Mouse (Mus musculus) CH12.LX (cell line): ENCODE results near the gene Epha3. TPM values are rescaled to one million over a fixed set of nuclear protein-coding genes. Genes with fewer than 3 reads are reported as not detected.

Source experiments
- DNase-seq: peaks from one replicate; pipeline ENCODE4 v3.0.0-alpha.2; 2013; ENCODE audit errors: extremely low read depth
- H3K27ac ChIP-seq: 2 replicates; pipeline ENCODE4 v1.5.1; 2012; ENCODE audit warnings: low read depth, mild to moderate bottlenecking, control low read depth, moderate library complexity; ENCODE audit not compliant: insufficient read depth
- H3K27me3 ChIP-seq: replicated peaks from 2 replicates; pipeline ENCODE3; 2012; ENCODE audit warnings: inconsistent platforms
- H3K36me3 ChIP-seq, 2 experiments: replicated peaks in 1 of 2; 2 replicates each; pipeline versions ENCODE3 to v1.6.1; 2012; ENCODE audit warnings: inconsistent platforms in 1 of 2, low read length in 1 of 2, mild to moderate bottlenecking in 1 of 2, mixed read lengths in 1 of 2, moderate library complexity in 1 of 2; ENCODE audit not compliant: control insufficient read depth in 1 of 2, insufficient read depth in 1 of 2
- H3K4me1 ChIP-seq, 2 experiments: 2 replicates each; pipeline ENCODE4 v1.6.1; 2012; ENCODE audit warnings: inconsistent platforms in 1 of 2, moderate library complexity in 1 of 2; ENCODE audit not compliant: insufficient read depth in 2 of 2, control insufficient read depth in 1 of 2
- H3K4me2 ChIP-seq: 2 replicates; pipeline ENCODE4 v1.6.1; 2012; ENCODE audit warnings: low read depth, mild to moderate bottlenecking, control low read depth; ENCODE audit not compliant: poor library complexity, insufficient read depth, severe bottlenecking
- H3K4me3 ChIP-seq, 3 experiments: fragments of 150-350 bp in 1 of 3; sonication (generic) in 1 of 3; replicated peaks in 1 of 3; 2 replicates each; pipeline versions ENCODE3 to v1.5.1; 2011 to 2012; ENCODE audit warnings: low read depth in 2 of 3, low read length in 2 of 3, mild to moderate bottlenecking in 2 of 3, moderate library complexity in 2 of 3, control low read depth in 1 of 3, improper control_type of control experiment in 1 of 3, inconsistent platforms in 1 of 3, mixed read lengths in 1 of 3; ENCODE audit not compliant: poor library complexity in 1 of 3
- H3K79me2 ChIP-seq: replicated peaks from 2 replicates; pipeline ENCODE4 v1.6.1; 2012; ENCODE audit warnings: mild to moderate bottlenecking, moderate library complexity; ENCODE audit not compliant: control insufficient read depth, poor library complexity, insufficient read depth, severe bottlenecking; ENCODE audit errors: extremely low read depth
- H3K9ac ChIP-seq: 2 replicates; pipeline ENCODE4 v1.6.1; 2012; ENCODE audit warnings: low read depth, mild to moderate bottlenecking, control low read depth, moderate library complexity; ENCODE audit not compliant: insufficient read depth
- H3K9me3 ChIP-seq: replicated peaks from 2 replicates; pipeline ENCODE3; 2012; ENCODE audit warnings: low read length, inconsistent platforms, mixed read lengths
- CHD1 ChIP-seq: IDR thresholded peaks from 2 replicates; pipeline ENCODE4 v1.6.1; 2012; ENCODE audit warnings: low read depth, low read length, improper control_type of control experiment, inconsistent platforms
- CTCF ChIP-seq, 2 experiments: IDR thresholded peaks in 1 of 2; conservative IDR thresholded peaks in 1 of 2; 2 replicates each; pipeline ENCODE4 v1.5.1; 2011 to 2012; ENCODE audit warnings: low read depth in 2 of 2, low read length in 2 of 2, improper control_type of control experiment in 1 of 2, inconsistent platforms in 1 of 2, mild to moderate bottlenecking in 1 of 2, moderate library complexity in 1 of 2
- JUN ChIP-seq: IDR thresholded peaks from 2 replicates; pipeline ENCODE4 v1.6.1; 2011; ENCODE audit warnings: low read depth, mild to moderate bottlenecking, low read length, improper control_type of control experiment, moderate library complexity; ENCODE audit not compliant: insufficient read depth
- JUND ChIP-seq: conservative IDR thresholded peaks from 2 replicates; pipeline ENCODE4 v1.6.1; 2011; ENCODE audit warnings: low read depth, low read length, improper control_type of control experiment
- MAFK ChIP-seq: IDR thresholded peaks from 2 replicates; pipeline ENCODE4 v1.6.1; 2011; ENCODE audit warnings: low read length, improper control_type of control experiment; ENCODE audit not compliant: insufficient replicate concordance
- MAZ ChIP-seq: IDR thresholded peaks from 2 replicates; pipeline ENCODE4 v1.6.1; 2012; ENCODE audit warnings: low read depth, mild to moderate bottlenecking, inconsistent platforms, low read length, improper control_type of control experiment, moderate library complexity
- MXI1 ChIP-seq: IDR thresholded peaks from 2 replicates; pipeline ENCODE4 v1.6.1; 2011; ENCODE audit warnings: mild to moderate bottlenecking, low read depth, low read length, improper control_type of control experiment
- MYC ChIP-seq: IDR thresholded peaks from 2 replicates; pipeline ENCODE4 v1.6.1; 2011; ENCODE audit warnings: low read depth, mild to moderate bottlenecking, improper control_type of control experiment, low read length
- RAD21 ChIP-seq: IDR thresholded peaks from 2 replicates; pipeline ENCODE4 v1.6.1; 2011; ENCODE audit warnings: low read depth, mild to moderate bottlenecking, low read length, improper control_type of control experiment, moderate library complexity
- RCOR1 ChIP-seq: conservative IDR thresholded peaks from 2 replicates; pipeline ENCODE4 v1.6.1; 2012; ENCODE audit warnings: low read depth, mild to moderate bottlenecking, inconsistent platforms, low read length, improper control_type of control experiment
- SMC3 ChIP-seq: IDR thresholded peaks from 2 replicates; pipeline ENCODE4 v1.6.1; 2011; ENCODE audit warnings: low read depth, low read length, improper control_type of control experiment
- TBP ChIP-seq: conservative IDR thresholded peaks from 2 replicates; pipeline ENCODE4 v1.6.1; 2011; ENCODE audit warnings: low read depth, low read length, improper control_type of control experiment
- USF2 ChIP-seq: conservative IDR thresholded peaks from 2 replicates; pipeline ENCODE4 v1.6.1; 2011; ENCODE audit warnings: low read depth, low read length, improper control_type of control experiment
- ZKSCAN1 ChIP-seq: IDR thresholded peaks from 2 replicates; pipeline ENCODE4 v1.6.1; 2012; ENCODE audit warnings: low read depth, inconsistent platforms, low read length, improper control_type of control experiment, borderline replicate concordance
- ZNF384 ChIP-seq: IDR thresholded peaks from 2 replicates; pipeline ENCODE4 v1.6.1; 2012; ENCODE audit warnings: low read depth, low read length, improper control_type of control experiment, inconsistent platforms
- dilution Hi-C: fragments of 300-500 bp; cut with MboI; formaldehyde crosslinking; loops from 2 replicates; pipeline ENCODE4 v1.14.3; 2020; ENCODE audit warnings: low sequenced_read_pairs; ENCODE audit not compliant: extremely low pct_unique_long_range_greater_than_20kb, extremely low pct_ligation_motif_present
- in situ Hi-C: fragments of 300-500 bp; cut with MboI; formaldehyde crosslinking; loops from 3 replicates; pipeline ENCODE4 v1.14.3; 2019; ENCODE audit warnings: low sequenced_read_pairs, low pct_ligation_motif_present, low pct_unique_long_range_greater_than_20kb, mixed read lengths
- polyA plus RNA-seq: library from polyadenylated mRNA; unstranded; fragments of >175 nt; gene quantifications from 2 replicates; pipeline ENCODE4 v1.2.1, GENCODE M21; 2012; ENCODE audit warnings: low read depth; ENCODE audit not compliant: insufficient read length
- total RNA-seq, 2 experiments: library from RNA; depleted of rRNA; stranded (reverse); fragments of 300-350 nt in 1 of 2; fragments of >200 nt in 1 of 2; gene quantifications; 2 replicates each; pipeline ENCODE4 v1.2.3; 2012 to 2014

Epha3 gene
- total and polyA plus RNA-seq, 3 experiments: not detected

- H3K9ac ChIP-seq: no peak overlapping the region
- no peak overlapping the region for H3K4me2 ChIP-seq
- dilution Hi-C loops (no loop called here), in situ Hi-C loops (no loop called here)
- H3K4me3 ChIP-seq: no peak overlapping the region
- H3K27ac ChIP-seq: no peak overlapping the region
- DNase-seq: no peak
- H3K9me3 ChIP-seq: peaks cover 38% of the 10 kb centered on the region
- no peaks in the 10 kb centered on the region for H3K4me1 ChIP-seq
- no peaks in the 10 kb centered on the region for H3K79me2 ChIP-seq
- TF ChIP-seq JUN: no peak
- no peak for TF ChIP-seq MAZ
- no peak for TF ChIP-seq RCOR1
- TF ChIP-seq MXI1: no peak
- no peak for TF ChIP-seq SMC3
- TF ChIP-seq USF2: no peak
- no peak for TF ChIP-seq RAD21
- TF ChIP-seq CHD1: no peak
- no peaks in the 10 kb centered on the region for H3K36me3 ChIP-seq
- H3K27me3 ChIP-seq: no peaks in the 10 kb centered on the region
Observed at GRCm38 (mm10) chr16:63569746-63570145, 294.2 kb downstream of the Epha3 start.

- in situ Hi-C loops: no loop called here
- TF ChIP-seq TBP: no peak
- TF ChIP-seq MAFK: no peak
- TF ChIP-seq ZNF384: no peak
- no peak for TF ChIP-seq ZKSCAN1
- TF ChIP-seq JUND: no peak
- TF ChIP-seq CTCF (conservative IDR thresholded peaks at IDR 0.05 in 1 of 2, IDR thresholded peaks at IDR 0.05 in 1 of 2; ENCODE audit: low read depth in 2 of 2, low read length in 2 of 2): no peak
- no peak for TF ChIP-seq MAZ
- TF ChIP-seq MYC: no peak
- H3K4me1 ChIP-seq: no peaks in the 10 kb centered on the region
- no peak for DNase-seq
- H3K79me2 ChIP-seq: no peaks in the 10 kb centered on the region
- no peaks in the 10 kb centered on the region for H3K36me3 ChIP-seq
- H3K9me3 ChIP-seq: peaks cover 44% of the 10 kb centered on the region
- dilution Hi-C loops: no loop called here
- no peak overlapping the region for H3K4me2 ChIP-seq
- H3K9ac ChIP-seq: no peak overlapping the region
- no peak overlapping the region for H3K27ac ChIP-seq
- no peaks in the 10 kb centered on the region for H3K27me3 ChIP-seq
- H3K4me3 ChIP-seq: no peak overlapping the region
Observed at GRCm38 (mm10) chr16:63566106-63566836, 297.7 kb downstream of the Epha3 start.
